Mouse (Mus musculus): ENCODE measurements at regions not wholly inside any gene's neighbourhood (a gene's known extent, or its start where the extent isn't known, plus 50 kb on each side); places are given as distances from the start of the nearest gene placed in this dataset.

DNA sequence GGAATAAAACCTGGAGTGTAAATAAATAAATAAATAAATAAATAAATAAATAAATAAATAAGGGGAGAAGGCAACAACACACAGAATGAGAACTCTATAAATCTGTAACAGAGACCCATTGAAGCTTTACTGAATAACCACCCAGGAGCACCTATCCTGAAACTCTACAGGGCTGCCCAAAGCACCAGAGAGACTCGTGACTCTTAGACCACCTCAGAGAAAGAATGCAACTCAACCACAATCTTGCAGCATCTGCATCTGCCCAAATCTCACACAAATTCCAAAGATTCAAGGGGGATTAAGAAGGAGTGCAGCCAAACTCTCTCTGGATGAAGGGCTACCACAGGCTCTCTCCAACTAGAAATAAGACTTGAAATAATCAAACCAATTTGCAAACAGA, 264.5 kb downstream of the Dkk2 start:
- H3K9ac ChIP-seq (ENCODE audit: low read depth, low read length), result no peak overlapping the region
- no peaks in the 10 kb centered on the region for H3K9me3 ChIP-seq (ENCODE audit: control insufficient read depth, low read length)
- H3K27ac ChIP-seq (ENCODE audit: low read depth, low read length), result no peak overlapping the region

DNA sequence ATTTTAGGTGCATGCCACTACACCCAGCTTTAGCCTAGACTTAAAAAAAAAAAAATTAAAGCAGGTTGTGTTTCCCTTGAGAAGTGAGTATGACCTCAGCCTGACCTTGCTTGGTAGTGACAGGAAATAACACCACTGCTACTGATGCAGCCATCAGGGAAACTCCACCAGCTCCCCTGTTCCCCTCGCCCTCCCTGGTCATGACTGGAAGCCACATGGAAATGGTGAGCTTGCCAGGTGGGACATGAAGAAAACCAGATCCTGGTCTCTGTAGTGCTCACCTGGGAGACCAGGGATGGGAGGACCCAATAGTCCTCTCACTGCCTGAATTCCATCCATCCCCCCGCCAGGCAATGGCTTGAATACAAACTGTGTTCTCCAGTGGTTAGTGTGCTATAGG, 268.1 kb downstream of the Dkk2 start:
- Histone ChIP-seq H3K27me3 (replicated peaks; ENCODE audit: control insufficient read depth, insufficient read depth, low read length) (no peaks in the 10 kb centered on the region), H3K27ac (ENCODE audit: low read depth, low read length) (no peak overlapping the region), H3K4me3 (ENCODE audit: low read depth, low read length) (no peak overlapping the region), H3K9ac (ENCODE audit: low read depth, low read length) (no peak overlapping the region), H3K4me2 (no peak overlapping the region), H3K36me3 (ENCODE audit: control insufficient read depth, insufficient read depth, low read length) (no peaks in the 10 kb centered on the region), H3K4me1 (replicated peaks; ENCODE audit: control insufficient read depth, insufficient read depth, low read length) (no peaks in the 10 kb centered on the region), H3K9me3 (ENCODE audit: control insufficient read depth, low read length) (no peaks in the 10 kb centered on the region)
- ATAC-seq (replicated peaks; ENCODE audit: low FRiP score), result no peak
- DNase-seq (ENCODE audit: low spot score), result no peak
- WGBS, result 68% methylated on average over 2 of the region's 2 CpGs

More for the DNA sequence above, 264.5 kb downstream of the Dkk2 start:
- WGBS, result 29% methylated on average over 1 of the region's 1 CpGs
- Histone ChIP-seq H3K4me1 (replicated peaks; ENCODE audit: control insufficient read depth, insufficient read depth, low read length) (no peaks in the 10 kb centered on the region), H3K4me2 (no peak overlapping the region), H3K36me3 (ENCODE audit: control insufficient read depth, insufficient read depth, low read length) (no peaks in the 10 kb centered on the region), H3K4me3 (ENCODE audit: low read depth, low read length) (no peak overlapping the region), H3K27me3 (replicated peaks; ENCODE audit: control insufficient read depth, insufficient read depth, low read length) (no peaks in the 10 kb centered on the region)
- no peak for ATAC-seq (replicated peaks; ENCODE audit: low FRiP score)
- no peak for DNase-seq (ENCODE audit: low spot score)

GRCm38 (mm10) chr3:132359596-132359995, 270.0 kb upstream of the Gimd1 start:
- ATAC-seq (replicated peaks; ENCODE audit: low FRiP score) (no peak), DNase-seq (ENCODE audit: low spot score) (no peak)
- no peak overlapping the region for H3K27ac ChIP-seq (ENCODE audit: low read depth, low read length)

DNA sequence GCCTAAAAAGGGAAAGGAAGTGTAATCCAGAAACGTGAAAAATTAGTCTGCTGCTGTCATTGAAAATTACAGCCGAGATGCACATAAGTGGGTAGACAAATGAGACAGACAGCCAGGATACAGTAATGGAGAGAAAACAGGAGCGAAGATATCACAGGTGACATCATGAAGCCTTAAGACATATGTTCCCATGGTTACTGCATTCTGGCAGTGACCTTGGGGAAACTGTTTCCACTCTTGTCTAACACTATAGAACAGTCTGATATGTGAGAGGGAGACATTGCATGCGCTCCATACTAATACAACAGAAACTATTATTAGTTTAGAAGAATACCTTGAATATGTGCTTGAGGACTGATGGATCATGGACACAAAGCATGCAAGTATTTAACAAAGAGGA, 254.0 kb upstream of the Gimd1 start:
- no peak for ATAC-seq (replicated peaks; ENCODE audit: low FRiP score)
- H3K4me1 ChIP-seq (replicated peaks; ENCODE audit: control insufficient read depth, insufficient read depth, low read length), result no peaks in the 10 kb centered on the region
- no peak for DNase-seq (ENCODE audit: low spot score)
- no peak overlapping the region for H3K27ac ChIP-seq (ENCODE audit: low read depth, low read length)
- no peak overlapping the region for H3K4me3 ChIP-seq (ENCODE audit: low read depth, low read length)
- no peaks in the 10 kb centered on the region for H3K27me3 ChIP-seq (replicated peaks; ENCODE audit: control insufficient read depth, insufficient read depth, low read length)
- 65% methylated on average over 4 of the region's 4 CpGs for WGBS
- H3K9ac ChIP-seq (ENCODE audit: low read depth, low read length), result no peak overlapping the region
- H3K36me3 ChIP-seq (ENCODE audit: control insufficient read depth, insufficient read depth, low read length), result no peaks in the 10 kb centered on the region
- H3K4me2 ChIP-seq, result no peak overlapping the region
- H3K9me3 ChIP-seq (ENCODE audit: control insufficient read depth, low read length), result no peaks in the 10 kb centered on the region

More at GRCm38 (mm10) chr3:132359596-132359995, 270.0 kb upstream of the Gimd1 start:
- H3K4me3 ChIP-seq (ENCODE audit: low read depth, low read length), result no peak overlapping the region
- H3K9ac ChIP-seq (ENCODE audit: low read depth, low read length), result no peak overlapping the region
- no peaks in the 10 kb centered on the region for H3K4me1 ChIP-seq (replicated peaks; ENCODE audit: control insufficient read depth, insufficient read depth, low read length)
- no peaks in the 10 kb centered on the region for H3K36me3 ChIP-seq (ENCODE audit: control insufficient read depth, insufficient read depth, low read length)
- WGBS, result 69% methylated on average over 3 of the region's 3 CpGs
- H3K9me3 ChIP-seq (ENCODE audit: control insufficient read depth, low read length), result no peaks in the 10 kb centered on the region
- no peak overlapping the region for H3K4me2 ChIP-seq
- H3K27me3 ChIP-seq (replicated peaks; ENCODE audit: control insufficient read depth, insufficient read depth, low read length), result no peaks in the 10 kb centered on the region

DNA sequence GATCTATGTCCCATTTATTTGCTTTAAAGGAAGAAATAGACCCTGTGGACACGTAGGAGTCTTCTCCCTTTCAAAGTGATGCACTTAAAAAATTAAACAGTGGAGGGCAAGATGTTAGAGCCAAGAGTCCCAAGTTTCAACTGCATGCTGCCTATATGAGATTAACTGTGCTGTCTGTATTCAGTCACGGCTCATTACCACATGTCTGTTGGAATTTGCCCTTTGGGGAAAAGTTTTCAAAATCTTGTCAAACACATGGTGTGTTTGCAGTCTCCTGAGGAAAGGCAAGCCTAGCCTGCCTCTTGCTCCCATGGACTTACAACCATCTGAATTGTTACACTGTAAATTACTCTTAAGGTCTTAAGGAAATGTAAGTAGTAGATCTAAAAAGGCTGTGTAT, 211.9 kb upstream of the Gimd1 start:
- Histone ChIP-seq H3K9ac (ENCODE audit: low read depth, low read length) (no peak overlapping the region), H3K27ac (ENCODE audit: low read depth, low read length) (no peak overlapping the region), H3K4me3 (ENCODE audit: low read depth, low read length) (no peak overlapping the region), H3K4me2 (no peak overlapping the region), H3K27me3 (replicated peaks; ENCODE audit: control insufficient read depth, insufficient read depth, low read length) (no peaks in the 10 kb centered on the region), H3K36me3 (ENCODE audit: control insufficient read depth, insufficient read depth, low read length) (no peaks in the 10 kb centered on the region), H3K4me1 (replicated peaks; ENCODE audit: control insufficient read depth, insufficient read depth, low read length) (no peaks in the 10 kb centered on the region), H3K9me3 (ENCODE audit: control insufficient read depth, low read length) (no peaks in the 10 kb centered on the region)
- ATAC-seq (replicated peaks; ENCODE audit: low FRiP score), result no peak
- WGBS, result 67% methylated on average over 2 of the region's 2 CpGs
- no peak for DNase-seq (ENCODE audit: low spot score)

DNA sequence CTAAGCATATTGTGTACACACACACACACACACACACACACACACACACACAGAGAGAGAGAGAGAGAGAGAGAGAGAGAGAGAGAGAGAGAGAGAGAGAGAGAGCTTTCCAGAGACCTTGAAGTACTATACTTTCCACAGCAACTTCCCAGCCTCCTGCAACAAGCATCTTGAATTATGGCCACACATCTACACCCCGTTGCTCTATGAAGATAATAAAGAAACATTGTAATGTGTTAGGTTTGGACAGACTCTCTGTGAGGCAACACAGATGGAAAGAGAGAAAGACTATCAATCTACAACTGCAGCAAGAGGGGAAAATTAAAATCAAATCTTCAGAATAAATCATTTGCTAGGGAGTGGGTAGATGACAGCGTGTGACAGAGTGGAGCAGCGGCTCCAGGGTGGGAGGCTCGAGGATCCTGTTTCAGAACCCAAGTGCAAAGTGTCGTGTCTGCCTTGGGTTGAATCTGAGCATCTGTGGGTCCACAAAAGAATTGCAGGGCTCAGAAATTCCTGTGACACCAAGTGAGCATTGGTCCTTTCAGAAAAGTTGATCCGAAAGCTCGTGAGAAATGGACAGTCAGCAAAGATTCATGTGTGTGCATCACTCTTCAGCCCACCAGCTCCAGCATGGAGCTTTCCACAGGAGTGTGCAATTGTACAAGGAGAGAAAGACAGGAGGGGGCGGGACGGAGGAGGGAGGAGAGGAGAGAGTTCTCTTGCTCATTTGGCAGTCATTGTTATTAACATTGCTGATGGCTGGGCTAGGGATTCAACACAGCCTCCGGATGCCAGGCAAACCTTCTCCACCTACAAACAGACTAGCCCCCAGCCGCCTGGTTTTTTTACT, 203.6 kb upstream of the Gimd1 start:
- DNase-seq (ENCODE audit: low spot score) (no peak), ATAC-seq (replicated peaks; ENCODE audit: low FRiP score) (no peak)
- Histone ChIP-seq H3K4me2 (no peak overlapping the region), H3K4me1 (replicated peaks; ENCODE audit: control insufficient read depth, insufficient read depth, low read length) (no peaks in the 10 kb centered on the region), H3K36me3 (ENCODE audit: control insufficient read depth, insufficient read depth, low read length) (no peaks in the 10 kb centered on the region), H3K9ac (ENCODE audit: low read depth, low read length) (no peak overlapping the region), H3K27ac (ENCODE audit: low read depth, low read length) (no peak overlapping the region), H3K4me3 (ENCODE audit: low read depth, low read length) (no peak overlapping the region), H3K9me3 (ENCODE audit: control insufficient read depth, low read length) (no peaks in the 10 kb centered on the region), H3K27me3 (replicated peaks; ENCODE audit: control insufficient read depth, insufficient read depth, low read length) (no peaks in the 10 kb centered on the region)
- WGBS, result 71% methylated on average over 11 of the region's 11 CpGs

DNA sequence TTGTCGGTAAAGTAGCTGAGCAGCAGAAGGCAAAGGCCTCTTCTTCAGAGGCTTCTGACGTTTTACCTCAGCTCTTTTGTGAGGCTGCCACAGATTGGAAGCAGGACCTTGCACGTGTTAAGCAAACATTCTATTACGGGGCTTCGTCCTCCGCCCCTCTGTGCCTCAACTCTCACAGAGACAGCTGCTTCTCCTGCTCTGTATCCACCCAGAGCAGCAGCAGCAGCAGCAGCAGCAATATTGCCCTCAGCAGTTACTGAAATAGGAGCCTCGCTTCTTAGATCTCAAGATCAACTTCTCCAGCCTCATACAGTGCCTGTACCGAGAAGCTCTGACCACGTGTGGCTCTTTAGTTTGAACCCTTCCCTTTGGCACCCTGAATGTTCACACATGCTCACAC, 202.4 kb upstream of the Gimd1 start:
- DNase-seq (ENCODE audit: low spot score), result no peak

GRCm38 (mm10) chr3:132428148-132428547, 201.5 kb upstream of the Gimd1 start:
- Histone ChIP-seq H3K36me3 (ENCODE audit: control insufficient read depth, insufficient read depth, low read length) (no peaks in the 10 kb centered on the region), H3K9me3 (ENCODE audit: control insufficient read depth, low read length) (no peaks in the 10 kb centered on the region), H3K4me2 (no peak overlapping the region), H3K4me3 (ENCODE audit: low read depth, low read length) (no peak overlapping the region), H3K4me1 (replicated peaks; ENCODE audit: control insufficient read depth, insufficient read depth, low read length) (no peaks in the 10 kb centered on the region), H3K9ac (ENCODE audit: low read depth, low read length) (no peak overlapping the region), H3K27ac (ENCODE audit: low read depth, low read length) (no peak overlapping the region), H3K27me3 (replicated peaks; ENCODE audit: control insufficient read depth, insufficient read depth, low read length) (no peaks in the 10 kb centered on the region)
- WGBS, result 74% methylated on average over 17 of the region's 17 CpGs
- ATAC-seq (replicated peaks; ENCODE audit: low FRiP score) (no peak), DNase-seq (ENCODE audit: low spot score) (no peak)

More for the DNA sequence above, 202.4 kb upstream of the Gimd1 start:
- Histone ChIP-seq H3K4me1 (replicated peaks; ENCODE audit: control insufficient read depth, insufficient read depth, low read length) (no peaks in the 10 kb centered on the region), H3K27ac (ENCODE audit: low read depth, low read length) (no peak overlapping the region), H3K9me3 (ENCODE audit: control insufficient read depth, low read length) (no peaks in the 10 kb centered on the region), H3K27me3 (replicated peaks; ENCODE audit: control insufficient read depth, insufficient read depth, low read length) (no peaks in the 10 kb centered on the region), H3K4me3 (ENCODE audit: low read depth, low read length) (no peak overlapping the region), H3K4me2 (no peak overlapping the region), H3K9ac (ENCODE audit: low read depth, low read length) (no peak overlapping the region), H3K36me3 (ENCODE audit: control insufficient read depth, insufficient read depth, low read length) (no peaks in the 10 kb centered on the region)
- no peak for ATAC-seq (replicated peaks; ENCODE audit: low FRiP score)
- 70% methylated on average over 9 of the region's 9 CpGs for WGBS

DNA sequence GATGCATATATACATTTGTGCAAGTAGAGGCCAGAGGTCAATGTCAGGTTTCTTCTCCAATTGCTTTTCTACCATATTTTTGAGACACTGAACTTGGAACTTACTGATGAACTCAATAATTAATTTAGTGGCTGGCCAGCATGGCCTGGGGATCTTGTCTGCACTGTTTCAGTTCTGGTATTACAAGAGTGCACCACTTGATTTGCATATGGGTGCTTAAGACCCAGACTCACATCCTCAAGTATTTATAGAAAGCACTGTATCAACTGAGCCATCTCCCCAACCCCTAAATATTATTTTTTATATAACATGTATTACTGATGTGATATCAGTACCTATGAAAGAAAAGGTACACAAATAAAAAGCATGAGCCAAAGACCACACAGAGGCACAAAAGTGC, 197.8 kb upstream of the Gimd1 start:
- no peak for DNase-seq (ENCODE audit: low spot score)
- no peak overlapping the region for H3K4me3 ChIP-seq (ENCODE audit: low read depth, low read length)
- no peak overlapping the region for H3K27ac ChIP-seq (ENCODE audit: low read depth, low read length)
- H3K4me1 ChIP-seq (replicated peaks; ENCODE audit: control insufficient read depth, insufficient read depth, low read length), result no peaks in the 10 kb centered on the region
- no peaks in the 10 kb centered on the region for H3K36me3 ChIP-seq (ENCODE audit: control insufficient read depth, insufficient read depth, low read length)
- H3K9me3 ChIP-seq (ENCODE audit: control insufficient read depth, low read length), result no peaks in the 10 kb centered on the region
- no peak for ATAC-seq (replicated peaks; ENCODE audit: low FRiP score)
- no peak overlapping the region for H3K4me2 ChIP-seq
- no peaks in the 10 kb centered on the region for H3K27me3 ChIP-seq (replicated peaks; ENCODE audit: control insufficient read depth, insufficient read depth, low read length)
- no peak overlapping the region for H3K9ac ChIP-seq (ENCODE audit: low read depth, low read length)

Data from liver, embryonic 11.5 days (tissue).